Mouse (Mus musculus): ENCODE results near the gene Fcrla. TPM values are rescaled to one million over a fixed set of nuclear protein-coding genes. Genes with fewer than 3 reads are reported as not detected.
"Not testable (repeated sequence)": the region's sequence is repeated elsewhere in the genome, so short reads cannot be mapped to it uniquely, and the experiment has no call there.

Fcrla gene
- 1.4 TPM in 1 of 2 replicates, not detected in the other for total RNA-seq (2017)

GRCm38 (mm10) chr1:170927378-170927777 lies at the start of gene Fcrla:
Fcrla (minus strand) TSS chr1:170927583.
- no peak for ATAC-seq (replicated peaks; ENCODE audit: low read depth, poor library complexity, severe bottlenecking)

DNA sequence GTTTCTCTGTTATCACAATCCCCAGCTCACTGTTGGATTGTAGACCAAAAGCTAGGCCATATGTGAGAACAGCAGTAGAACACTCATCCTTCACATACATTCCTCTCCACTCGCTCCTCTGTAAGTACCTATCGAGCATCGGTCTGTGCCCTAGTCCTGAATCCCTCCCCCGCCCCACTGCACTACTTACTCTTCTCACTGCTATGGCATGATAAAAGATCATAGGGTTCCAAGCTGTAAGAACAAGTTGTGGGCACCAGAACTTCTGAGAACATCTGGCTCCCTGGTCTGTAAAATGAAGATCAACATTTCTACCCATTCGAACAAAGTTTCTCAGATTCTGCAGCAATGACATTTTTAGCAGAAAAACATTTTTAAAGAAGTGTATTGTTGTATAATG lies 49.1 kb upstream of the Fcrla start, which contains the start of gene Fcgr2b:
TSS of gene Fcgr2b (minus strand) at position 101 of the 400 bp plus-strand sequence.
- no peak for ATAC-seq (replicated peaks; ENCODE audit: low read depth, poor library complexity, severe bottlenecking)

GRCm38 (mm10) chr1:170975751-170976161 lies 48.4 kb upstream of the Fcrla start:
- ATAC-seq (replicated peaks; ENCODE audit: low read depth, poor library complexity, severe bottlenecking): peak; percentile 81

DNA sequence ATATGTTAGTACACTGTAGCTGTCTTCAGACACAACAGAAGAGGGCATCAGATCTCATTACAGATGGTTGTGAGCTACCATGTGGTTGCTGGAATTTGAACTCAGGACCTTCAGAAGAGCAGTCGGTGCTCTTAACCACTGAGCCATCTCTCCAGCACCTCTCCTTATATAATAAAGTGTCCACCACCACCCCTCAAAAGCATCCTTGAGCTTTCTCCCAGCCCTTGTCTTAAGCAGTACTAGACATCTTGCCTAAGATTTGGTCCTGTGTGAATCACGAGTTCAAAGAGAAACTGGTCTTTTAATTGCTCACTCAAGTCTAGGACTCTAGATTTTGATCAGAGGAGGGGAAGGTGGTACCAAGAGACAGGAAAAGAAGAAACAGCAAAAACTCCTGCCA lies 48.0 kb upstream of the Fcrla start:
- ATAC-seq (replicated peaks; ENCODE audit: low read depth, poor library complexity, severe bottlenecking): not testable (repeated sequence)

- ATAC-seq (replicated peaks; ENCODE audit: low read depth, poor library complexity, severe bottlenecking): no peak
Measured at GRCm38 (mm10) chr1:170974736-170975135, 47.4 kb upstream of the Fcrla start.

GRCm38 (mm10) chr1:170974171-170974570 lies 46.8 kb upstream of the Fcrla start:
- no peak for ATAC-seq (replicated peaks; ENCODE audit: low read depth, poor library complexity, severe bottlenecking)

- peak; percentile 85 for ATAC-seq (replicated peaks; ENCODE audit: low read depth, poor library complexity, severe bottlenecking)
Measured at GRCm38 (mm10) chr1:170972936-170973335, 45.6 kb upstream of the Fcrla start.

- ATAC-seq (replicated peaks; ENCODE audit: low read depth, poor library complexity, severe bottlenecking): no peak
Measured at GRCm38 (mm10) chr1:170972494-170972893, 45.1 kb upstream of the Fcrla start.

DNA sequence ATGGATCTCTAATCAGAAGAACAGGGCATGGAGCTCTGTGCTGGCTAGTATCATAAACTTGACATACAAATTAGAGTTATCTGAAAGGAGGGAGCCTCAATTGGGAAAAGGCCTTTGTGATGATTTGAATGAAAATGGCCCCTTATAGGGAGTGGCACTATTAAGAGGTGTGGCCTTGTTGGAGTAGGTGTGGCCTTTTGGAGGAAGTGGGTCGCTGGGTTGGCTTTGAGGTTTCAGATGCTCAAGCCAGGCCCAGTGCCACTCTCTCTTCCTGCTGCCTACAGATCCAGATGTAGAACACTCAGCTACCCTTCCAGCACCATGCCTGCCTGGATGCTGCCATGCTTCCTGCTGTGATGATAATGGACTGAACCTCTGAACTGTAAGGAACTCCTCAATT lies 41.2 kb upstream of the Fcrla start:
- no peak for ATAC-seq (replicated peaks; ENCODE audit: low read depth, poor library complexity, severe bottlenecking)

- peak; percentile 52; the same call in 1 of the 2 replicates for ATAC-seq (replicated peaks; ENCODE audit: low read depth, poor library complexity, severe bottlenecking)
Measured at GRCm38 (mm10) chr1:170967581-170967980, 40.2 kb upstream of the Fcrla start.

DNA sequence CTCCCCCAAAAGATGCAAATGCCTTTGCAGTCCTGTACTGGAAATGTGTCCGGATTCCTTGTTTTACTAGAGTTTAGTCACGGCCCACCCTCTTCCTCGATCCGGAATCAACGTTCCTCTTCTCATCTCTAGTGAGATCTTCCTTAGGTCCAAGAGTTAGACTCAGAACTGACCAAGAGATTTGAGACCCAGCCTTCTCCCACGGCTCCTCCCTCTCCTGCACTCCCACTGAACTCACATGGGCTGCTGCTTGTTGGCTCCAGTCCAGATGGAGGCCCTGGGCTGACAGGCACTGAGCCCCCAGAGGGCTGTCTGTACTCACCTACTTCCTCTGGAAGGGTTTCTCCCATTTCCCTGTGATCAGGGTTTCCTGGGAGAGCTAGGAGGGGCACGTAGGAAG lies 35.7 kb upstream of the Fcrla start:
- no peak for ATAC-seq (replicated peaks; ENCODE audit: low read depth, poor library complexity, severe bottlenecking)

DNA sequence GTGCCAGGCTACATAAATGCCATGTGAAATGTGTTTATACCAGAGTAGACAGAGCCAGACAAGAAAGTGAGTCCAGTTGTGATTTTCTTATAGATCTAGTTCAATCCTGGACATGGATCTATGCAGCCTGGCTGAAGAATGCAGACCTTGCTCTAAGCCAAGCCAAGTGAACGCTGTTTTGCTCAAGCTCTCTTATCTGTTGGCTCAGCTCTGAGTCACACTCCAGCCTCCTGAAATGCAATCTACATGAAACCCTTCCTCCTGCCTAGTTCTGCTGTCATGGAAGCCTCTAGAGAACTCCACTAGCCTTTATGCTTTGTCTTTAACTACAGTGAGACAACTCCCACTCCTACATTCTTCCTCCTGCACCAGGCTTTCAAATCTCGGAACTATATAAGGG lies 34.9 kb upstream of the Fcrla start:
- ATAC-seq (replicated peaks; ENCODE audit: low read depth, poor library complexity, severe bottlenecking): no peak

- ATAC-seq (replicated peaks; ENCODE audit: low read depth, poor library complexity, severe bottlenecking): no peak
Measured at GRCm38 (mm10) chr1:170961101-170961500, 33.7 kb upstream of the Fcrla start.

GRCm38 (mm10) chr1:170959791-170960190 lies 32.4 kb upstream of the Fcrla start:
- peak; percentile 43 for ATAC-seq (replicated peaks; ENCODE audit: low read depth, poor library complexity, severe bottlenecking)

- ATAC-seq (replicated peaks; ENCODE audit: low read depth, poor library complexity, severe bottlenecking): peak; percentile 86
Measured at GRCm38 (mm10) chr1:170958225-170958624, 30.8 kb upstream of the Fcrla start.

DNA sequence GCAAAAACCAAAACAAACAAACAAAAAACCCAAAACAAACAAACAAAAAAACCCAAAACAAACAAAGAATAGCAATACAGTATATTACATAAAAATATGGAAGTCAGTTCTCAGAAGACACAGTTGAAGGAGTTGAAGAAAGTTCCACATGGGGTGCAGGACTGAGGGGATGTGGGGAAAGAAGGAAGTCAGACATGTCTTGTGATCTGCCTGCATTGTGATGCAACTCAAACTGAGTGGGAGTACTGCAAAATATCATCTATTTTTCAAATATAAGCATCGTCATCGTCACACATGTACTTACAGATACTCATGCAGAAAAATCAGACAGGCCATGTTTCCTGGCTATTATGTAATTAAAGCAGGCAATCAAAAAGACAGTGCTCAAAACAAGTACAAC lies 25.8 kb upstream of the Fcrla start:
- ATAC-seq (replicated peaks; ENCODE audit: low read depth, poor library complexity, severe bottlenecking): peak; percentile 87

DNA sequence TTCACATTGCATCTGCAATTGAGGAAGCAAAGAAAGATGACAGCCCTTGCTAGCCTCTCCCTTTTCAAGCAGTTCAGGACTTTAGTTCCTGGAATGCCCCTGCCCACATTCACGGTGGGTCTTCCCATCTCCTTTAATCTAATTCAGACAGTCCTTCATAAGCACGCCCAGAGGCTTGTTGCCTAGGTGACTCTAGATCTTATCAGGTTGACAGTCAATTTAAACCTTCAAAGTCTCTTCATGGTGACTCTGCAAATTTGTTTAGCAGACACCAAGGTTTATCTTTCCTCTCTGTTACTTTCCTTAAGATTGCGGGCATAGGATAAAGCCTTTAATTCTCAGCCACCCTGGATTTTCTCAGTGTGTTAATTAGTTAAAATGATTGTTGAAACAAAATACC lies 23.4 kb upstream of the Fcrla start:
- ATAC-seq (replicated peaks; ENCODE audit: low read depth, poor library complexity, severe bottlenecking): peak; percentile 51

GRCm38 (mm10) chr1:170944908-170945307 lies 17.5 kb upstream of the Fcrla start:
- not testable (repeated sequence) for ATAC-seq (replicated peaks; ENCODE audit: low read depth, poor library complexity, severe bottlenecking)

DNA sequence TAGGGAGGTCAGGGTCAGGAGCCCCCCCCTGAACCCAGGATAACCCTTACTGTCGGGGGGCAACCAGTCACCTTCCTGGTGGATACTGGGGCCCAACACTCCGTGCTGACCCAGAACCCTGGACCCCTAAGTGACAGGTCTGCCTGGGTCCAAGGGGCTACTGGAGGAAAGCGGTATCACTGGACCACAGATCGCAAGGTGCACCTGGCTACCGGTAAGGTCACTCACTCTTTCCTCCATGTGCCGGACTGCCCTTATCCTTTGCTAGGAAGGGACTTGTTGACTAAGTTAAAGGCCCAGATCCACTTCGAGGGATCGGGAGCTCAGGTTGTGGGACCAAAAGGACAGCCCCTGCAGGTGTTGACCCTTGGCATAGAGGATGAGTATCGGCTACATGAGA lies 16.8 kb upstream of the Fcrla start:
- ATAC-seq (replicated peaks; ENCODE audit: low read depth, poor library complexity, severe bottlenecking): not testable (repeated sequence)

GRCm38 (mm10) chr1:170939255-170939654 lies 11.9 kb upstream of the Fcrla start:
- ATAC-seq (replicated peaks; ENCODE audit: low read depth, poor library complexity, severe bottlenecking): peak; percentile 50

GRCm38 (mm10) chr1:170934383-170934782 lies 7.0 kb upstream of the Fcrla start:
- ATAC-seq (replicated peaks; ENCODE audit: low read depth, poor library complexity, severe bottlenecking): peak; percentile 81

DNA sequence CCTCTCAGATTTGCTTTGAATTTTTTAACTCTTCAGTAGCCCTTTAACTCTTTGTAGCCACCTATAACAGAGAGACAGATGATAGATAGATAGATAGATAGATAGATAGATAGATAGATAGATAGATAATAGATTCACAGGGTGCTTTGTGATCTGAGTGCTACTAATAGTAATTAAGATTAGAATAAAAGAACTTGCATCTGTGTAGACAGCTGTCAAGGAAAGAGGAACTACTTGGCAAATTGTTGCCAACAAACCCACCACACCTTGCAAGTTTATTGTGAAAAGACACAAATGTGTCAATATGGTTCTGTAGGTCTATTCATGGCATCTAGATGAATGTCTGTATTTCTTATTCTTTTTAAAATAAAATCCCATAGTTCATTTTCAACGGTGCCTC lies 6.6 kb upstream of the Fcrla start:
- ATAC-seq (replicated peaks; ENCODE audit: low read depth, poor library complexity, severe bottlenecking): peak; percentile 26; the same call in 1 of the 2 replicates
